In genomic region chr2:127907679-127908042, GRCm38 (mm10) we compare ENCODE assay signal across 14 mouse cellular contexts.
DNase-seq lines count a peak whose midpoint lies in the region; ATAC-seq lines count a peak whose summit lies in the region.
"Had no signal": no experiment of that assay in that cellular context is flagged by ENCODE, and none has a peak within 500 bp of the region (broad histone marks: within the 10 kb centered on the region; RNA-seq: fewer than 3 reads in every experiment).

No protein-coding gene starts in this region.

- H3K27me3 ChIP-seq in hindbrain, embryonic 11.5 days (ENCODE audit: control insufficient read depth, insufficient read depth, low read length) = peaks cover 3% of the 10 kb centered on the region; the same call in 1 of the 2 replicates
- H3K27me3 ChIP-seq in hindbrain, embryonic 12.5 days = peaks cover 3% of the 10 kb centered on the region; the same call in 1 of the 2 replicates
- H3K27me3 ChIP-seq in embryonic facial prominence, embryonic 14.5 days (replicated peaks; ENCODE audit: control insufficient read depth, insufficient read depth, low read length) = 0 out of 2 replicates have a peak, but pooled peaks cover 17% of the 10 kb centered on the region
- no peaks in the 10 kb centered on the region for H3K27me3 ChIP-seq in limb, embryonic 10.5 days (ENCODE audit: low read depth, poor library complexity, severe bottlenecking)

- H3K4me1 ChIP-seq in hindbrain, embryonic 11.5 days (replicated peaks; ENCODE audit: control insufficient read depth, insufficient read depth, low read length) = peaks cover 10% of the 10 kb centered on the region
- H3K4me1 ChIP-seq in hindbrain, embryonic 12.5 days = peaks cover 21% of the 10 kb centered on the region
- H3K4me1 ChIP-seq in embryonic facial prominence, embryonic 14.5 days (ENCODE audit: control insufficient read depth, insufficient read depth, low read length) = peaks cover 19% of the 10 kb centered on the region
- peaks cover 64% of the 10 kb centered on the region for H3K4me1 ChIP-seq in limb, embryonic 10.5 days

- H3K4me3 ChIP-seq in hindbrain, embryonic 11.5 days (ENCODE audit: low read depth, low read length) = no peak overlapping the region
- no peak overlapping the region for H3K4me3 ChIP-seq in hindbrain, embryonic 12.5 days
- H3K4me3 ChIP-seq in embryonic facial prominence, embryonic 14.5 days (ENCODE audit: low read depth, low read length) = no peak overlapping the region
- peak overlapping the region; percentile 30; the same call in 1 of the 2 replicates for H3K4me3 ChIP-seq in limb, embryonic 10.5 days
- H3K4me3 ChIP-seq: left cerebral cortex, adult 2 months had no signal

- peak; percentile 52 for DNase-seq in hindbrain, embryonic 11.5 days (ENCODE audit: low spot score)
- DNase-seq in embryo, embryonic 10 days (ENCODE audit: low spot score) = peak; percentile 91
- DNase-seq in embryonic facial prominence, embryonic 14.5 days (ENCODE audit: low spot score) = no peak
- peak; percentile 64 for DNase-seq in limb, embryonic 10.5 days (ENCODE audit: low spot score)
- DNase-seq in heart, postnatal 4 days = no peak
- no peak for DNase-seq in lung, postnatal 25 days (ENCODE audit: low spot score)
- DNase-seq in layer of hippocampus, postnatal 36 days = no peak
- DNase-seq: forebrain, postnatal 0 days; lung, postnatal 36 days; right cerebral cortex, postnatal 25 days; thymus, postnatal 25 days had no signal

- H3K4me2 ChIP-seq in hindbrain, embryonic 11.5 days (replicated peaks; ENCODE audit: low read depth, low read length) = no peak overlapping the region
- no peak overlapping the region for H3K4me2 ChIP-seq in hindbrain, embryonic 12.5 days (replicated peaks)
- no peak overlapping the region for H3K4me2 ChIP-seq in embryonic facial prominence, embryonic 14.5 days (ENCODE audit: low read depth, low read length)
- H3K4me2 ChIP-seq: liver, embryonic 11.5 days had no signal

- no peaks in the 10 kb centered on the region for H3K36me3 ChIP-seq in hindbrain, embryonic 11.5 days (ENCODE audit: control insufficient read depth, insufficient read depth, low read length)
- H3K36me3 ChIP-seq in hindbrain, embryonic 12.5 days = no peaks in the 10 kb centered on the region
- no peaks in the 10 kb centered on the region for H3K36me3 ChIP-seq in embryonic facial prominence, embryonic 14.5 days (ENCODE audit: control insufficient read depth, insufficient read depth, low read length)
- no peaks in the 10 kb centered on the region for H3K36me3 ChIP-seq in limb, embryonic 10.5 days

- ATAC-seq in hindbrain, embryonic 11.5 days (ENCODE audit: low FRiP score) = no peak
- no peak for ATAC-seq in hindbrain, embryonic 12.5 days (ENCODE audit: low FRiP score)
- peak; percentile 54; the same call in 1 of the 2 replicates for ATAC-seq in embryonic facial prominence, embryonic 14.5 days (ENCODE audit: low read depth)
- ATAC-seq: forebrain, postnatal 0 days had no signal

- WGBS in hindbrain, embryonic 11.5 days = 14% methylated on average over 1 of the region's 1 CpGs
- WGBS in hindbrain, embryonic 12.5 days = 6% methylated on average over 1 of the region's 1 CpGs
- WGBS in embryonic facial prominence, embryonic 14.5 days = 26% methylated on average over 1 of the region's 1 CpGs
- WGBS in limb, embryonic 10.5 days = 39% methylated on average over 1 of the region's 1 CpGs

- H3K9me3 ChIP-seq in hindbrain, embryonic 11.5 days (ENCODE audit: control insufficient read depth, low read length) = no peaks in the 10 kb centered on the region
- H3K9me3 ChIP-seq in hindbrain, embryonic 12.5 days (replicated peaks) = no peaks in the 10 kb centered on the region
- H3K9me3 ChIP-seq in embryonic facial prominence, embryonic 14.5 days (ENCODE audit: control insufficient read depth, low read length) = no peaks in the 10 kb centered on the region
- H3K9me3 ChIP-seq in limb, embryonic 10.5 days (replicated peaks) = no peaks in the 10 kb centered on the region

- H3K9ac ChIP-seq in hindbrain, embryonic 11.5 days (ENCODE audit: low read depth, low read length) = no peak overlapping the region
- H3K9ac ChIP-seq in hindbrain, embryonic 12.5 days = no peak overlapping the region
- no peak overlapping the region for H3K9ac ChIP-seq in embryonic facial prominence, embryonic 14.5 days (ENCODE audit: low read depth, low read length)
- H3K9ac ChIP-seq: forebrain, postnatal 0 days had no signal

- H3K27ac ChIP-seq in hindbrain, embryonic 11.5 days (ENCODE audit: low read depth, low read length) = no peak overlapping the region
- no peak overlapping the region for H3K27ac ChIP-seq in hindbrain, embryonic 12.5 days
- 0 out of 2 replicates have a peak overlapping the region, but pooled peaks have one; percentile 25 for H3K27ac ChIP-seq in embryonic facial prominence, embryonic 14.5 days (replicated peaks; ENCODE audit: low read depth, low read length)
- peak overlapping the region; percentile 87 for H3K27ac ChIP-seq in limb, embryonic 10.5 days
- H3K27ac ChIP-seq: left cerebral cortex, adult 2 months had no signal

Comparison
In these comparisons a context has a peak if more than half of its experiments do, and no peak if none do; other contexts are left out.
1. DNase-seq: peak in hindbrain, embryonic 11.5 days (single experiment), embryo, embryonic 10 days (single experiment) and limb, embryonic 10.5 days (single experiment); none in embryonic facial prominence, embryonic 14.5 days (single experiment), heart, postnatal 4 days (single experiment), lung, postnatal 25 days (single experiment) and layer of hippocampus, postnatal 36 days (0 of 2).
2. H3K27ac ChIP-seq: peak in embryonic facial prominence, embryonic 14.5 days (single experiment) and limb, embryonic 10.5 days (single experiment); none in hindbrain, embryonic 11.5 days (single experiment) and hindbrain, embryonic 12.5 days (single experiment).